Mouse (Mus musculus): ENCODE results near the gene Spats1. TPM values are rescaled to one million over a fixed set of nuclear protein-coding genes. Genes with fewer than 3 reads are reported as not detected.
"Not testable (repeated sequence)": the region's sequence is repeated elsewhere in the genome, so short reads cannot be mapped to it uniquely, and the experiment has no call there.

Spats1 gene
- polyA plus RNA-seq, 1 experiment from 2014 or later: not detected

- no peaks in the 10 kb centered on the region for H3K4me1 ChIP-seq (ENCODE audit: insufficient read depth)
- H3K36me3 ChIP-seq (replicated peaks; ENCODE audit: insufficient read depth, low read length): no peaks in the 10 kb centered on the region
- H3K9ac ChIP-seq (replicated peaks): no peak overlapping the region
- H3K4me3 ChIP-seq (ENCODE audit: low read depth, low read length): no peak overlapping the region
- H3K27me3 ChIP-seq (ENCODE audit: insufficient read depth, low read length): no peaks in the 10 kb centered on the region
- TF ChIP-seq CTCF (IDR thresholded peaks at IDR 0.05; ENCODE audit: low read depth): peak; percentile 46
- TF ChIP-seq EP300 (IDR thresholded peaks at IDR 0.05; ENCODE audit: low read depth): no peak
- DNase-seq: no peak
- no peak overlapping the region for H3K4me2 ChIP-seq (ENCODE audit: low read depth, low read length)
- H3K9me3 ChIP-seq (ENCODE audit: low read length): no peaks in the 10 kb centered on the region
- ATAC-seq: no peak
- WGBS (ENCODE audit: insufficient replicate concordance): 82% methylated on average over 5 of the region's 5 CpGs
- H3K27ac ChIP-seq (ENCODE audit: low read depth): no peak overlapping the region
These were observed 17.7 kb downstream of the Spats1 start for GRCm38 (mm10) chr17:45457487-45457886.

GRCm38 (mm10) chr17:45456260-45457152, 18.7 kb downstream of the Spats1 start:
- H3K9ac ChIP-seq (replicated peaks): no peak overlapping the region
- 67% methylated on average over 13 of the region's 13 CpGs for WGBS (ENCODE audit: insufficient replicate concordance)
- no peak overlapping the region for H3K27ac ChIP-seq (ENCODE audit: low read depth)
- DNase-seq (no peak), ATAC-seq (no peak)
- H3K27me3 ChIP-seq (ENCODE audit: insufficient read depth, low read length): no peaks in the 10 kb centered on the region
- no peak overlapping the region for H3K4me3 ChIP-seq (ENCODE audit: low read depth, low read length)
- TF ChIP-seq CTCF (IDR thresholded peaks at IDR 0.05; ENCODE audit: low read depth): no peak
- no peak for TF ChIP-seq EP300 (IDR thresholded peaks at IDR 0.05; ENCODE audit: low read depth)
- no peaks in the 10 kb centered on the region for H3K4me1 ChIP-seq (ENCODE audit: insufficient read depth)
- no peak overlapping the region for H3K4me2 ChIP-seq (ENCODE audit: low read depth, low read length)
- no peaks in the 10 kb centered on the region for H3K36me3 ChIP-seq (replicated peaks; ENCODE audit: insufficient read depth, low read length)
- H3K9me3 ChIP-seq (ENCODE audit: low read length): no peaks in the 10 kb centered on the region

GRCm38 (mm10) chr17:45455783-45456182, 19.4 kb downstream of the Spats1 start:
- WGBS (ENCODE audit: insufficient replicate concordance): 75% methylated on average over 8 of the region's 9 CpGs
- not testable (repeated sequence) for H3K4me3 ChIP-seq (ENCODE audit: low read depth, low read length); ATAC-seq; H3K9ac ChIP-seq (replicated peaks); H3K27me3 ChIP-seq (ENCODE audit: insufficient read depth, low read length); H3K9me3 ChIP-seq (ENCODE audit: low read length); DNase-seq; H3K4me2 ChIP-seq (ENCODE audit: low read depth, low read length); H3K36me3 ChIP-seq (replicated peaks; ENCODE audit: insufficient read depth, low read length); H3K27ac ChIP-seq (ENCODE audit: low read depth); H3K4me1 ChIP-seq (ENCODE audit: insufficient read depth)

GRCm38 (mm10) chr17:45454794-45455193, 20.4 kb downstream of the Spats1 start:
- H3K9ac ChIP-seq (replicated peaks): no peak overlapping the region
- H3K4me1 ChIP-seq (ENCODE audit: insufficient read depth): no peaks in the 10 kb centered on the region
- no peak overlapping the region for H3K27ac ChIP-seq (ENCODE audit: low read depth)
- 75% methylated on average over 2 of the region's 2 CpGs for WGBS (ENCODE audit: insufficient replicate concordance)
- H3K4me2 ChIP-seq (ENCODE audit: low read depth, low read length): no peak overlapping the region
- no peaks in the 10 kb centered on the region for H3K36me3 ChIP-seq (replicated peaks; ENCODE audit: insufficient read depth, low read length)
- no peak overlapping the region for H3K4me3 ChIP-seq (ENCODE audit: low read depth, low read length)
- ATAC-seq: no peak
- TF ChIP-seq CTCF (IDR thresholded peaks at IDR 0.05; ENCODE audit: low read depth) (no peak), EP300 (IDR thresholded peaks at IDR 0.05; ENCODE audit: low read depth) (no peak)
- no peak for DNase-seq
- no peaks in the 10 kb centered on the region for H3K27me3 ChIP-seq (ENCODE audit: insufficient read depth, low read length)
- no peaks in the 10 kb centered on the region for H3K9me3 ChIP-seq (ENCODE audit: low read length)

GRCm38 (mm10) chr17:45452271-45452670, 22.9 kb downstream of the Spats1 start:
- WGBS (ENCODE audit: insufficient replicate concordance): 86% methylated on average over 1 of the region's 1 CpGs
- H3K36me3 ChIP-seq (replicated peaks; ENCODE audit: insufficient read depth, low read length): no peaks in the 10 kb centered on the region
- no peak for ATAC-seq
- DNase-seq: no peak
- no peak overlapping the region for H3K9ac ChIP-seq (replicated peaks)
- no peaks in the 10 kb centered on the region for H3K9me3 ChIP-seq (ENCODE audit: low read length)
- no peak overlapping the region for H3K4me3 ChIP-seq (ENCODE audit: low read depth, low read length)
- no peak overlapping the region for H3K27ac ChIP-seq (ENCODE audit: low read depth)
- H3K4me1 ChIP-seq (ENCODE audit: insufficient read depth): no peaks in the 10 kb centered on the region
- no peaks in the 10 kb centered on the region for H3K27me3 ChIP-seq (ENCODE audit: insufficient read depth, low read length)
- no peak overlapping the region for H3K4me2 ChIP-seq (ENCODE audit: low read depth, low read length)
- TF ChIP-seq EP300 (IDR thresholded peaks at IDR 0.05; ENCODE audit: low read depth) (no peak), CTCF (IDR thresholded peaks at IDR 0.05; ENCODE audit: low read depth) (no peak)

GRCm38 (mm10) chr17:45450153-45450552, 25.1 kb downstream of the Spats1 start:
- ATAC-seq (no peak), DNase-seq (peak; percentile 24)
- no peak overlapping the region for H3K9ac ChIP-seq (replicated peaks)
- no peaks in the 10 kb centered on the region for H3K36me3 ChIP-seq (replicated peaks; ENCODE audit: insufficient read depth, low read length)
- H3K4me1 ChIP-seq (ENCODE audit: insufficient read depth): no peaks in the 10 kb centered on the region
- WGBS (ENCODE audit: insufficient replicate concordance): 74% methylated on average over 6 of the region's 6 CpGs
- H3K4me2 ChIP-seq (ENCODE audit: low read depth, low read length): no peak overlapping the region
- H3K27ac ChIP-seq (ENCODE audit: low read depth): no peak overlapping the region
- TF ChIP-seq CTCF (IDR thresholded peaks at IDR 0.05; ENCODE audit: low read depth): no peak
- no peak for TF ChIP-seq EP300 (IDR thresholded peaks at IDR 0.05; ENCODE audit: low read depth)
- no peaks in the 10 kb centered on the region for H3K9me3 ChIP-seq (ENCODE audit: low read length)
- no peak overlapping the region for H3K4me3 ChIP-seq (ENCODE audit: low read depth, low read length)
- H3K27me3 ChIP-seq (ENCODE audit: insufficient read depth, low read length): no peaks in the 10 kb centered on the region

All from liver, postnatal 0 days (tissue).